Mouse (Mus musculus) heart, adult 8-10 months (tissue): ENCODE results near the gene Pth2. TPM values are rescaled to one million over a fixed set of nuclear protein-coding genes. Genes with fewer than 3 reads are reported as not detected.
"Not testable (repeated sequence)": the region's sequence is repeated elsewhere in the genome, so short reads cannot be mapped to it uniquely, and the experiment has no call there.

Source experiments
- DNase-seq: peaks from one replicate; pipeline ENCODE4 v3.0.0; 2022; ENCODE audit warnings: low spot score
- total RNA-seq, 4 experiments: library from RNA; stranded (reverse); gene quantifications; 2 replicates each; pipeline ENCODE4 v1.2.4; 2022

Pth2 gene
- total RNA-seq, 4 experiments from 2014 or later: not detected

DNA sequence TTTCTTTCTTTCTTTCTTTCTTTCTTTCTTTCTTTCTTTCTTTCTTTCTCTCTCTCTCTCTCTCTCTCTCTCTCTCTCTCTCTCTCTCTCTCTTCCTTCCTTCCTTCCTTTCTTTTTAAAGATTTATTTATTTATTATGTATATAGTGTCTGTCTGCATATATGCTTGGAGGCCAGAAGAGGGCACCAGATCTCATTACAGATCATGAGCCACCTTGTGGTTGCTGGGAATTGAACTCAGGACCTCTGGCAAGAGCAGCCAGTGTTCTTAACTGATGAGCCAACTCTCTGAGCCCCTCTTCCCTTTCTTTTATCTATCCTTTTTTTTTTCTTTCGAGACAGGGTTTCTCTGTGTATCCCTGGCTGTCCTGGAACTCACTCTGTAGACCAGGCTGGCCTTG lies 7.0 kb upstream of the Pth2 start:
- DNase-seq: not testable (repeated sequence)

DNA sequence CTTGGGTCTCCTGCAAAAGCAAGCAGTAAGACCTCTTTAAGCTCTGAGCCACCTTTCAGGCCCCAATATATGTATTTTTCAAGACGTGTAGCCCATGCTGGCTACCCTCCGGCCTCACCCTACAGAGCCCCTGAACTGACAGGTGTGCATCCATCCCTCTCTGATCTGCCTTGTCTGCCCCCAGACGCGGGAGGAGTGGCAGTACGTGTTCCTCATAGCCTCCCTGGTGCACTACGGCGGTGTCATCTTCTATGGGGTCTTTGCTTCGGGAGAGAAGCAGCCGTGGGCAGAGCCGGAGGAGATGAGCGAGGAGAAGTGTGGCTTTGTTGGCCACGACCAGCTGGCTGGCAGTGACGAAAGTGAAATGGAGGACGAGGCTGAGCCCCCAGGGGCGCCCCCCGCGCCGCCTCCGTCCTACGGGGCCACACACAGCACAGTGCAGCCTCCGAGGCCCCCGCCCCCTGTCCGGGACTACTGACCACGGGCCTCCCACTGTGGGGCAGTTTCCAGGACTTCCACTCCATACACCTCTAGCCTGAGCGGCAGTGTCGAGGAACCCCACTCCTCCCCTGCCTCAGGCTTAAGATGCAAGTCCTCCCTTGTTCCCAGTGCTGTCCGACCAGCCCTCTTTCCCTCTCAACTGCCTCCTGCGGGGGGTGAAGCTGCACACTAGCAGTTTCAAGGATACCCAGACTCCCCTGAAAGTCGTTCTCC lies 6.1 kb upstream of the Pth2 start:
- no peak for DNase-seq

DNA sequence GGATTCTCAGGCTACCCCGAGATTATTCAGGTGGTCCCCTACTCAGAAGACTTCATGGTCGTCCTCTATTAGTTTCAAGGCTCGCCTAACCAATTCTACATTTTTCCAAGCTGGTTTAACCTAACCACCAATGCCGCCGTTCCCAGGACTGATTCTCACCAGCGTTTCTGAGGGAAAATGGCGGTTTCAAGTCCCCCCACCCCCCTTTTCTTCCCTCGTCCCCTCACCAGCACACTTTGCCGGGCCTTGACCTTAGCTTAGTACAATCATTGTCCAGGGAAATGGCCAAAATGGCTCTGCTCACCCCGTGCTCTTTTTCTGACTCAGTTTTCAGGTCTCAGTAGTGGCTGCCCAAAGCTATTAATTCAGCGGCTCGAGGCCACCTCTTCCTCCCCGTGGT lies 5.4 kb upstream of the Pth2 start:
- DNase-seq: no peak

DNA sequence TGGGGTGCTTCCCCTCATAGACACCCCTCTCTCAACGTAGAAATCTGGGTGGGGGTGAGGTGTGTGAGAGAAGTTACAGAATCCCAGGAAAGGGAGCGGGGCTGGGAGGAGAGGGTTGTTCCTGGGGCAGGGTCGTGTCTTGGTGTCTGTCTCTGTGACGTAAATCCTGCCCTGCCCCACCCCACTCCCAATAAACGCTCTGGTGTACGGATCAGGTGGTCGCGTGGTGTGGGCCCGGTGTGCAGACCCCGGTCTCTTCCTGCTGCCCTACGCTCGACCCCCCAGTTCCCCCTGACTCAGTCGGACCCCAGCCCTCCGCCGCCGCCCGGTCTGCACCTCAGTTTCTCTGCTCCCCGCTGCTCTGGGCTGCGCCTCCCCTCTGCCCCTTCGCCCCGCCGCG lies 4.9 kb upstream of the Pth2 start:
- no peak for DNase-seq

DNA sequence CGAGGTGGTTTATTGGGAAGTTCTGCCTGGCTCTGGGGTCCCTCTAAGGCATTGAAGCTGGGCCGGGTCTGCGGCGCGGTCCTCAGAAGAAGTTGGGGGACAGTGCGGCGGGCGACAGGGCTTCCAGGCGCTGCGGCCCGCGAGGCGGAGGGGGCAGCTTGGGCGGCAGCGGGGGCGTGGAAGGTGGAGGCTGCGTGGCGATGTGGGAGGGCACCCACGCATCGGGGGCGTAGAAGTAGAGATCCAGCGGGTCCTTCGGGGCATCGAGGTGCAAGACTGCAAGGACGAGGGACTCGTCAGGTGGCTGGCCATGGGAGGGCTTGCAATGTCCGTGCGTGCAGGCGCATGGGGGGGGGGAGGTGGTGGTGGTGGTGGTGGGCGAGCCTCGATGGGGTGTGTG lies 4.4 kb upstream of the Pth2 start:
- no peak for DNase-seq

DNA sequence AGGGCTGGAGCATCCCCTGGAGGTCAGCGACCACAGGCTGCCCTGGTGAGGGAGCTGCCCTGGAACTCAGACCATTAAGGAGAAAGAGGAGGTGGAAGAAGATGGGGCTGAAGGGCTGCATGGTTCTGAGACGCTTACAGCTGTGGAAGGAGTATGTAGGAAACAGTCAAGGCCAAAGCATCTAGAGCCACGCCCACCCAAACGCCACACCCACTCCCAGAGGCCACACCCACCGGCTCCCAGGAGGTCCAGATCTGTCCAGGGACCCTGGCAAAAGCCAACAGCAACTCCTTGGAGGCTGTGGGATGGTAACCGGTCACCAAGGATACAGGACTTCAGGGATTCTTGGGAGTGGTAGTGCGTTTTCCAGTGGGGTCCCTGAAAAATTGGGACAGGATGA lies 2.2 kb upstream of the Pth2 start:
- DNase-seq: no peak

DNA sequence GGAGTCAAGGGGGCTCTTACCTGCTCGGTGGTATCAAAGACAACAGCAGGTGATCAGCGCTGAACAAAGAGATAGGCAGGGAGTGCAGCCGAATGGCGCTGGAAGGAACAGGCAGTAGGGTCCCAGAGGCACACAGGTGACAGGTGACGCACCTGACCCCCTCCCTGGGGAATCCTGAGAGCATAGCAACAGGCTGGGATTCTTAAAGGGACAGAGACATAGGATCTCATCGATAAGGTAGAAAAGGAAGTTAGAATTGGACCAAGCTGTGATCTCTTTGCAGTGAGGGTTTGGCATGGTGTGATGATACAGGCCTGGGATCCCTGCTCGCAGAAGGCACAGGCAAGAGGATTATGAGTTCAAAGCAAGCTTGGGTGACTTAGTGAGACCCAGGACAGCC lies 1.3 kb upstream of the Pth2 start, which contains the start of gene Gfy:
Gene Gfy (minus strand): TSS at position 101 of the 400 bp plus-strand sequence.
- DNase-seq: no peak

DNA sequence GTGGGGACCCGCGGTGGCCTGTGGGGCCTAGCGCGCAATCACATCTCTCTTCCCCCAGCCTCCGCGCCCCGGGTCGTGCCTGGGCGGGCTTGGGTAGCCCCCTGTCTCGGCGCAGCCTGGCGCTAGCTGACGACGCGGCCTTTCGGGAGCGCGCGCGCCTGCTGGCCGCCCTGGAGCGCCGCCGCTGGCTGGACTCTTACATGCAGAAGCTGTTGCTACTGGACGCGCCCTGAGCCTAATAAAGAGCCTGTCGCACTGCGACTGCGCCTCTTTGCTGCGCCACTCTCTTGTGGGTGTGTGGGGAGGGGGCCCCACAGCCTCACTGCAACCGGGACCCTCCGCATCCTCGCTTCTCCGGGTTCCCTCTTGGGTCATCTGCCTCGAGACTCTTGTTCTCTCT lies 745 bp downstream of the Pth2 start:
- no peak for DNase-seq

DNA sequence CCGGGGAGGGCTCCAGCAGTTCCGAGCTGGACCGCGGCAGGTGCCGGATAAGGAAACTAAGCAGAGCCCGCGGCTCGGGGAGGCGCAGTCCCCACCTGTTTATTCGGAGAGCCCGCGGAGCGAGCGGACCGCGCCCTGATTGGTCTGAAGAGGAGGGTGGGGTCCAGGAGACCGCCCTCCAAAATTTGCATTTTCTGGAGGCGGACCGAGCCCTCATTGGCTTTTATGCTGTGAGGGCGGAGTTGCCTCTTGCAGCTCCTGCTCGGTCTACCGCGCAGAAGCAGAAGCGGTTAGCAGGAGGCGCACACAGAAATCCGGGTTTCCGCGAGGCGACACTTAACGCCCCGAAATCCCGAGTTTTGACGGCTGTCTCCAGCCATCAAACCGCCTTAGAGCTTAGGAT lies 1.4 kb downstream of the Pth2 start:
- peak; percentile 88 for DNase-seq

DNA sequence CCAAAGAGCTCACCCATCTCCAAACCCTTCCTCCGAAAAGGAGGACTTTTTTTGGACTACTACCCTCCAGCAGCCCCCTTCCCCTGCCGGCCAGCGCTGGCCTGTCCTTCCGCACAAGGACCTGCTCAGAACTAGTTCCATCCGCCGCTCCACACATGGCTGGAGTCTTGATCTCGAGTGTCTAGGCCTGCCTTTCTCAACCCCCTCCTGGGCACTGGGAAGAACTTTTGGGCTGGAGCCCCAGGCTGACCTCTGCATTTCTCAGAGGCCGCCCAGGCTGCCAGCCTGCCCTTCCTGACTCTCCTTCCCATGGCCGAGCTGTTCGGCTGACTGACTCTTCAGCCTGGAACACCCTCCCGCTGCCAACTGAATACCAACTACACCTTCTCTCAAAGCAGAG lies 1.8 kb downstream of the Pth2 start:
- no peak for DNase-seq

DNA sequence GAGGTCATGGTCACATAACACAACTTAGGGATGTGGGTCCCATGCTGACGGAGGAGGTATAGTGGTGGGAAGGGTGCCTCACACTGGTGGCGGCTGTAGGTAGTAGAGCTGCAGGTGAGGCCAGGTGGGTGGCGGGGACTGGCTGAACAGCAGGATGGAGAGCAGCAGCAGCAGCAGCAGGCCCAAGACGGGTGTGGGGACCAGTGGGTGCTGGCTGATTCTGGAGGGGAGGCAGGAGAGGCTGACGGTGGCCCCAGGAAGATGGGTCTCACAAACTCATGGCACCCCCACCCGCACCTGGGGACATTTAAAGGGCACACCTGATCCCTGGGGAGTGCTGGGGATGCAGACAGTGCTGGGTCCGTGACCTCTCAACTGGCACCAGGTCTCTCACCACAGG lies 2.9 kb downstream of the Pth2 start:
- no peak for DNase-seq

DNA sequence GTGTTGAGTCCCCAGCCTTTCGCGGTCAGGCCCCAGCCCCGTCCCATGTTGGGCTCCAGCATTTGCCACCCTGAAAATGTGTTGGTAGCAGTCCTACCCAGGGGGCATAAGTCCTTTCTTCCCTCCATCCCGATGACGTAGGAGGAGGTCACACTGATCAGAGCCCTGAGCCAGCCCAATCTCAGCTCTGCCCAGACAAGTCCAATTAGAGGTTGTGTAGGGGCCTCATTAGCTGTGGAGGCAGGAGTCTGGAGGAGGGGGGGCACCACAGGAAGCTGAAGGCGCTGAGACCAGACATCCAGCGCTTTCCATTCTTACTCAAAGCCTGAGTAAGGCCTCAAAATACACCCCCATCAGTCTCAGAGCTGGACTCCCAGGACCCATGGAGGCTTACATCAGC lies 5.1 kb downstream of the Pth2 start:
- DNase-seq: no peak

DNA sequence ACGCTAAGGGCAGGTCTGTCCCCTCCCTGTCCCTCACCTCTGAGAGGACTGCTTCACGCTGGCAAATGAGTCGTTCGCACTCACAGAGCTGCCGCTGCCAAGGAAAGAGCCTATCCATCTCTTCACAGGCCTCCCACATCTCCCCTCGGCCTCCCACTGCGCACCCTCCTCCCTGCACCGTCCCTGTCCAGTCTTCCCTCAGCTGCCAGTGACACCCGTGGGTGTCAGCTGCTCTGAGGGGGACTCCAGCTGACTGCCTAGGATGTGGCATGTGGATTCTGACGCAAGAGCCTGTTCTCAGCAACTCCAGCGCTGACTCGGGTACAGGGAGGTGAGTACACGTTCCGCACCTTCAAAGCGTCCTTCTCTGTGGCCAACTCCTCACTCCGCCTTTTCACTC lies 8.8 kb downstream of the Pth2 start:
- no peak for DNase-seq

DNA sequence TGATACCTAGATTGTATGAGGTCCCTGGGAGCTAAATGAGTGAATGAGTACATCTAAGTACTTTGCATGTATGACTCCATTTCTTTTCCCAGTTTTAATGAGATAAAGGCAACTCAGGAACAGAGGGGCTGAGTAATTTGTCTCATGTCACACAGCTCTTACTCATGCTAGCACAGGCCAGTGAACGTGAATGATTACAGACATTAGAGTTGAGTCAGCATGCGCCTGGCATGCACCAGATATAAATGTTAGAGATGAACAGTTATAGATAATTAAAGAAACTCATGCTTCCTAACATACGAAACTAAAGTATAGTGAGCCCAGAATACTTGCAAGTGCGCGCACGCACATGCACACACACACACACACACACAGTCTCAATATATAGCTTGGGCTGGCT lies 9.4 kb downstream of the Pth2 start:
- DNase-seq: no peak

DNA sequence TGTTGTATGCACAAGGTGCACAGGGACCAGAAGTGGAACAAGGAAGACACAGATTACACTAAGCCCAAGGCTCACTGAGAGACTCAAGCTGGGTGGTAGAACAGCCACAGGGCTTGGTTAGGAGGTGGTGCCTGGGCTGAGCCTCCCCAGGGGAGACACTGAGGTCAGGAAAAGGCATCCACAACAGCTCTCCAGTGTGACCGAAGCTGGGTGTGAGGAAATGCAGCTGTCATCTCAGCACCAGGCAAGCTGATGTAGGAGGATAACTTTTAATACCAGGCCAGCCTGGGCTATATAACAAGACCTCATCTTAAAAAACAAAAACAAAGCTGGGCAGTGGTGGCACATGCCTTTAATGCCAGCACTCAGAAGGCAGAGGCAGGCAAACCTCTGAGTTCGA lies 10.4 kb downstream of the Pth2 start:
- DNase-seq: no peak

DNA sequence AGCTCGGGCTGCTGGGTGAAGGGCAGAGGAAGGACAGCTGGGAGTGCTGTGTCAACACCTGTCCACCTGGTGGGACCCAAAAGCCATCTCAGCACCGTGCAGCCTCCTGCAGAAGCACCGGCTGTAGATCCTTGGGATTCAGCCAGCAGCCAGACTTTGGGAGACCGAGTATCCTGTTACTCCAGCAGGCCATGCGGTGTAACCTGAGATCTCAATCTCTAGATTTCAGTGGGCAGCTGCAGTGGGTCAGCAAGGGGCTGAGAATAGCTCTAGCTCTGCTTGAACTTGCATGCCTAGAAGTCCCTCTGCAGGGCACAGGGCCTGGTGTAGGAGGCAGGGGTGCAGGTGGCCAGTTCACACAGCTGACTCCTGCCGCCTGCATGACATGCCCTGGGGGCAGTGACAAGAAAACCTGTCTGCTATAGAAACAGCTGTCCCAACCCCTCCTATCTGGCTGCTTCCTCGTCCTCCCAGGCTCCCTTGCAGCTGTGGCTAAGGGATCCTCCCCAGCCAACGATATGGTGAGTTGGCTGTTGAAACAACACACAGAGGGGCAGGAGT lies 11.1 kb downstream of the Pth2 start:
- no peak for DNase-seq

DNA sequence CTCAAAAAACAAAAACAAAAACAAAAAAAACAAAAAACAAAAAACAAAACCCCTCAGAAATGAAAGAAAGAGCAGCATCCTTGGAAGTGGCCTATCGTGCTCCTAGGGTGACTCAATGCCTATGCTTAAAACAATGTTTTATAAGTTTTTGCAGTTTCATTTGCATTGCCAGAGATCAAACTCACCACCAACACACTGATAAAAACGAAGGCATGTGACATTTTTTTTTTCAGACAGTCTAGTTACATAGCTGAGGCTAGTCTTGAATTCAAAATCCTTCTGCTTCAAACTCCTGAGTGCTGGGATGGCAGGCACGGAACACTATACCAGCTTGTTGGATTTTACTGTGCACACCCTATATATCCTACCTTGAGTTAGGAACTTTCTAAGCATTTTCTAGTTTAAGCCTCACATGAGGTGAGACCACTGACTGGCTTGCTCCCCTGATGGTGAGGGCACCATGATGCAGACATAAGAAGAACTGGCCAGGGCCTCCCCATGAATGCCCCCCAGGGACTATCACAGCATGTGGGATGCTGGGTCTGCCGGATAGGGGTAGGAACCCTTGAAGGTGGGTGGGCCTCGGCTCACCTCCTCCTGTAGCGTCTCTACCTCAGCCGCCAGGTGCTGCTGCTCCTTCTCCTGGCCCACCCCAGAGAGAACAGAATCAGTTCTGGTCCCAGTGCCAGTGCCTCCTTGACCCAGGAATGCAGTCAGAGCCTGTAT lies 12.0 kb downstream of the Pth2 start:
- no peak for DNase-seq

DNA sequence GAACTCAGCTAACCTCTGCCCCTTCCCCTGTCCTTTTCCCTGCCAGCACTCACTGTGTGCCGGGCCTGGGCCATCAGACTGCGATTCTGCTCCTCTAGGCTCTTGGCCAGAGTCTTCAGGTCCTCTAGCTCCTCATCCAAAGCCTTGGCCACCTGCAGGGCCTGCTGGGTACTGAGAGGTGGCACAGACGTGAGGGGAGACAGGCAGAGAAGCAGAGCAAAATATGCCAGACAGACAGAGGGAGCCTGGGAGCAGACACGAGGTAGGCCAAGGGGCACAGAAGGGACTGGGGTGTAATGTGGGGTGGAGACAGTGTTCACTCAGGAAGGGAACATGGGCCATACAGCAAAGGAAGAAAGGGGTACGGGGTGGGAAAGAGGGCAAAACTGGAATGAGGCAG lies 12.6 kb downstream of the Pth2 start:
- DNase-seq: no peak

DNA sequence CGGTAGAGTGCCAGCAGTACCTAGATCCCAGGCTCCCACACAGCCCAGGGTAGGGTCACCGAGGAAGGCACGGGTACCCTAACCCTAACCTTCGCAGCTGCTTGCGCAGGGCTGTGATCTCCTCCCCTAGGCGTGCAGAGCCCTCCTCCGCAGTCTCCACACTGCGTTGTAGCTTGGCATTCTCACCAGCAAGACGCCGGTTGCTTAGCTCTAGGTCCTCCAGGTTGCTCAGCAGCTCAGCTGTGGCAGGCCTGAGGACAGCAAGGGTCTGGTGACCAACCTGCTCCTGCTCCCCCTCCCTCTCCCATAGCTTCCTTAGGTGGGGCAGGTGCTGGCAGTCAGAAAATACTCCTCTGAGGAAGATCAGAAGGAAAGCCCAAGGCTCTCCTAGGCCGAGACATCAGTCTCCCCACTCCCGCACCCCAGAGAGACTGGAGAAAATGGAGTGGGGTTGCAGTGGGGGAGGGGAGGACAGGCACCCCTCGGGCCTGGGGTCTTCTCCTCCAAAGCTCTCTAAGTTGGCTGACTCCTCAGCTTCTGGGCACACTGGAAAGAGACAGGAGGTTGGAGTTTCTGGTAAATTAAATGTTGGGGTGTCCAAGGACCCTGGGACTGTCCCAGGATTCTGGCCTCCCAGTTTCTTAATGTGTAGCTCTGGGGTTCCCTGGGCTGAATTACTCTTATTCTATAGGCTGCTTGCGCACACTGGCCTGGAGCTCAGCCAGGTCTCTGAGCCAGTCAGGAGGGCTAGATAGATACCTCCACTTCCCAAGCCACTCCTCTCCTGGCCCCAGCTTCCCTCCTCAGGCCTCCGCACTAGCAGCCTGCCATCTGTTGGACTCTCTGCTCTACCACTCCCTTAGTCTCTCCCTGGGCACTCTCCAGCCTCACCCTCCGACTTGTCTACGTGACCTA lies 13.3 kb downstream of the Pth2 start:
- DNase-seq: no peak

DNA sequence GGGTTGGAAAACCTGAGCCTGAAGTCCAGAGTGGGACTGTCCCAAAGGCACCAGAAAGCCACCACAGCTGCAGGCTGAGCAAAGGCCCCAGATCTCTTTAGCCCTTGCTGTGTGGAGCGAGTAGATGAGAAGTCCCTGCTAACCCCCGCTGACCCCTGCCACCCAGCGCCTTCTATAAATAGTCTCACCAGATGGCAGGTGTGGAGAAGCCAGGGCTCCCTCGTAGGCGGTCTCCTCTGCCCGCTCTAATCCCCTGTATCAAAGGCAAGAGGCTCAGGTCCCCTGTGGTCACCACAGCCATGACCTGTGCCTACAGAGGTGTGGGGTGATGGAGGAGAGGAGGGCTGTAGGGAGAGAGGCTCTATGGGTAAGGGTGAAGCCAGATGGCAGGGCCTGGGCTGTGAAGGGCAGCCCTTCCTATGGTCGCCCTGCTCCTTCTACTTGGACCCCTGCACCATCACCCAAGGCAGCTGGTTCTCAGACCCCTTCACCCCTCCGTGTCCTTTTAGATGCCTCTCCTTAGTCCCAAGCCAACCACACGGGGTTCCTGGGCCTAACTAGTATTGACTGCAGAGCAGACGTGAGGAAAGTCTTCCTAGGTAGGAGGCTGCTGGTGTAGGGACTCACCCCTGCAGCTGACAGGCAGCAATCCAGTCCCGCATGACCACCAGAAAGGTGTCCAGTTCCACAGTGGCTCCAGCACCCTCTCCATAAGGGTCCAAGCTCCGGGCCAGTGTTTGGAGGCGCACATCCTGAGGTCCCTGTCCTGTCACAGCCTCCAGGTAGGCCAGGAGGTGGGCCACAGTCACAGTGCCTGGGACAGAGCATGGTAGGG lies 14.8 kb downstream of the Pth2 start:
- no peak for DNase-seq

DNA sequence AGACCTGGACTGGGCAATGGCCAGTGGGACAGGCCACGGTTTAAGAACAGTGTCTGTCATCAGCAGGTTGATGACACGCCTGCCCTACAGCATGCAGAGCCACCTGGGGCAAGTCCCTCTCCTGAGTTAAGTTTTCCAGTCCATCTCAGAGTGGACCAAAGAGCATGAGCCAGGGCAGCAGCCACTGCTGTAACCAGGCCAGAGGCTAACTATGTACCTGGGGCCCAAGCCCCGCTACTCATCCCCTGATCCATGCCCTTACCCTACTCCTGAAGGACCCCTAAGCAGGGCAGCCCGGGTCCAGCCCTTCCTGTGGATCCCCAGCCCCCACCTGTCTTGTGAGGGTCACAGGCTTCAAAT lies 15.4 kb downstream of the Pth2 start:
- no peak for DNase-seq
